Mouse (Mus musculus) limb, embryonic 14.5 days (tissue): Measurements from ENCODE around the gene Ly6g5b. TPM values are rescaled to one million over a fixed set of nuclear protein-coding genes. Genes with fewer than 3 reads are reported as not detected.
A peak's percentile ranks its signal among the peaks of the same experiment; 100 is the strongest.
"Not testable (repeated sequence)": the region's sequence is repeated elsewhere in the genome, so short reads cannot be mapped to it uniquely, and the experiment has no call there.

Experiments used
- ATAC-seq: fragments of 200-750 bp; cut with Nextera tagmentation; 2 replicates; pipeline ENCODE4 v1.8.0; 2017; ENCODE audit warnings: low read depth, moderate number of reproducible peaks, moderate TSS enrichment; ENCODE audit not compliant: low FRiP score
- DNase-seq: peaks from one replicate; pipeline ENCODE4 v3.0.0-alpha.2; 2015; ENCODE audit warnings: low spot score
- H3K27ac ChIP-seq: fragments of 300-500 bp; sonication (generic); replicated peaks from 2 replicates; pipeline ENCODE4 v1.5.1; 2014; ENCODE audit warnings: low read depth, mild to moderate bottlenecking, low read length, moderate library complexity, mixed read lengths
- H3K27me3 ChIP-seq: fragments of 300-500 bp; sonication (generic); 2 replicates; pipeline ENCODE4 v1.6.1; 2014; ENCODE audit warnings: low read length, mixed read lengths; ENCODE audit not compliant: control insufficient read depth, insufficient read depth
- H3K36me3 ChIP-seq: fragments of 300-500 bp; sonication (generic); 2 replicates; pipeline ENCODE4 v1.6.1; 2014; ENCODE audit warnings: mild to moderate bottlenecking, low read length, moderate library complexity, mixed read lengths; ENCODE audit not compliant: control insufficient read depth, insufficient read depth
- H3K4me1 ChIP-seq: fragments of 300-500 bp; sonication (generic); 2 replicates; pipeline ENCODE4 v1.6.1; 2014; ENCODE audit warnings: antibody characterized with exemption, low read length, mixed read lengths; ENCODE audit not compliant: control insufficient read depth, insufficient read depth
- H3K4me2 ChIP-seq: fragments of 300-500 bp; sonication (generic); replicated peaks from 2 replicates; pipeline ENCODE4 v1.6.1; 2014; ENCODE audit warnings: low read depth, mild to moderate bottlenecking, low read length, moderate library complexity; ENCODE audit not compliant: severe bottlenecking
- H3K4me3 ChIP-seq: fragments of 300-500 bp; sonication (generic); replicated peaks from 2 replicates; pipeline ENCODE4 v1.5.1; 2014; ENCODE audit warnings: low read length
- H3K9ac ChIP-seq: fragments of 300-500 bp; sonication (generic); 2 replicates; pipeline ENCODE4 v1.6.1; 2014; ENCODE audit warnings: mild to moderate bottlenecking, low read depth, low read length, moderate library complexity; ENCODE audit not compliant: severe bottlenecking
- H3K9me3 ChIP-seq: fragments of 300-500 bp; sonication (generic); 2 replicates; pipeline ENCODE4 v1.6.1; 2016; ENCODE audit warnings: low read length; ENCODE audit not compliant: control insufficient read depth
- POLR2A ChIP-seq: fragments of 200-500 bp; IDR thresholded peaks from 2 replicates; pipeline ENCODE4 v1.8.0; 2012; ENCODE audit warnings: inconsistent platforms, mild to moderate bottlenecking, moderate library complexity, borderline replicate concordance; ENCODE audit not compliant: insufficient read depth, insufficient read length; ENCODE audit errors: extremely low read depth
- WGBS: fragments of 180-500 bp; shearing (Covaris S2); extraction: QIAGEN DNeasy Blood & Tissue Kit; methylation state at CpG from one replicate; pipeline ENCODE4 v1.1.7; 2014; 5-methylcytosine and 5-hydroxymethylcytosine counted together
- polyA plus RNA-seq, 2 experiments: library from polyadenylated mRNA; depleted of rRNA in 1 of 2; stranded (reverse) in 1 of 2; unstranded in 1 of 2; fragments of >200 nt; fragmentation: Nextera tagmentation in 1 of 2; extraction: Ambion mirVana in 1 of 2; gene quantifications; 2 replicates each; pipeline versions ENCODE4 v1.2.1 to v1.2.3; 2012 to 2014

The Ly6g5b gene
- polyA plus RNA-seq, 2 experiments = 0.59 to 2.1 TPM

GRCm38 (mm10) chr17:35125578-35125977 lies 10.3 kb upstream of the Ly6g5b start:
- Histone ChIP-seq H3K4me3 (peak overlapping the region; percentile 62), H3K4me2 (peak overlapping the region; percentile 84), H3K9me3 (no peaks in the 10 kb centered on the region), H3K36me3 (peaks cover 25% of the 10 kb centered on the region), H3K27me3 (no peaks in the 10 kb centered on the region), H3K27ac (peak overlapping the region; percentile 74), H3K4me1 (peaks cover 16% of the 10 kb centered on the region), H3K9ac (peak overlapping the region; percentile 77)
- TF ChIP-seq POLR2A = no peak
- ATAC-seq (no peak), DNase-seq (no peak)
- WGBS = 25% methylated on average over 6 of the region's 6 CpGs

- no peak for TF ChIP-seq POLR2A
- H3K9me3 ChIP-seq = no peaks in the 10 kb centered on the region
- no peak overlapping the region; the same call in 1 of the 2 replicates for H3K4me3 ChIP-seq
- 90% methylated on average over 1 of the region's 1 CpGs for WGBS
- no peak for DNase-seq
- no peak overlapping the region for H3K27ac ChIP-seq
- H3K27me3 ChIP-seq = no peaks in the 10 kb centered on the region
- H3K9ac ChIP-seq = no peak overlapping the region; the same call in 1 of the 2 replicates
- no peak overlapping the region for H3K4me2 ChIP-seq
- H3K4me1 ChIP-seq = peaks cover 19% of the 10 kb centered on the region
- peaks cover 20% of the 10 kb centered on the region for H3K36me3 ChIP-seq
- ATAC-seq = no peak
These were observed 9.9 kb upstream of the Ly6g5b start for GRCm38 (mm10) chr17:35125081-35125480.

GRCm38 (mm10) chr17:35124261-35124896 lies 9.2 kb upstream of the Ly6g5b start:
- H3K27me3 ChIP-seq, ATAC-seq, H3K4me3 ChIP-seq, H3K9me3 ChIP-seq, H3K27ac ChIP-seq, H3K4me2 ChIP-seq, DNase-seq, H3K9ac ChIP-seq: not testable (repeated sequence)
- WGBS = 91% methylated on average over 12 of the region's 12 CpGs
- Histone ChIP-seq H3K4me1 (peaks cover 23% of the 10 kb centered on the region), H3K36me3 (peaks cover 26% of the 10 kb centered on the region)

GRCm38 (mm10) chr17:35123287-35123686 lies 8.1 kb upstream of the Ly6g5b start:
- not testable (repeated sequence) for H3K27me3 ChIP-seq, H3K27ac ChIP-seq, H3K9ac ChIP-seq, H3K9me3 ChIP-seq, DNase-seq, H3K4me2 ChIP-seq, ATAC-seq, H3K4me3 ChIP-seq
- Histone ChIP-seq H3K36me3 (peaks cover 30% of the 10 kb centered on the region), H3K4me1 (peaks cover 23% of the 10 kb centered on the region)
- 94% methylated on average over 9 of the region's 9 CpGs for WGBS

GRCm38 (mm10) chr17:35121871-35122303 lies 6.7 kb upstream of the Ly6g5b start, which contains the start of gene Csnk2b:
Gene Csnk2b (minus strand): TSS chr17:35122053.
- Histone ChIP-seq H3K4me2 (peak within 1 kb of the TSS; percentile 74), H3K9ac (peak within 1 kb of the TSS; percentile 90), H3K27me3 (no peaks in the 10 kb centered on the region), H3K4me1 (peaks cover 18% of the 10 kb centered on the region), H3K36me3 (peaks cover 36% of the 10 kb centered on the region), H3K27ac (peak within 1 kb of the TSS; percentile 84), H3K9me3 (no peaks in the 10 kb centered on the region), H3K4me3 (peak within 1 kb of the TSS; percentile 98)
- no peak for ATAC-seq
- TF ChIP-seq POLR2A = no peak
- WGBS = under 1% methylated on average over 19 of the region's 19 CpGs
- peak; percentile 72 for DNase-seq
